Mouse (Mus musculus): ENCODE results near the gene Capzb. TPM values are rescaled to one million over a fixed set of nuclear protein-coding genes. Genes with fewer than 3 reads are reported as not detected.
A peak's percentile ranks its signal among the peaks of the same experiment; 100 is the strongest.

Gene Capzb
- polyA plus RNA-seq, 1 experiment = 130 TPM

GRCm38 (mm10) chr4:139280530-139280929, 87.8 kb downstream of the Capzb start:
- WGBS = 95% methylated on average over 12 of the region's 12 CpGs
- Histone ChIP-seq H3K27ac (ENCODE audit: insufficient read depth, low read length) (no peak overlapping the region), H3K4me1 (ENCODE audit: control insufficient read depth, insufficient read depth, insufficient read length) (no peaks in the 10 kb centered on the region), H3K27me3 (ENCODE audit: control insufficient read depth, insufficient read depth, low read length) (no peaks in the 10 kb centered on the region), H3K36me3 (ENCODE audit: control insufficient read depth, insufficient read depth, low read length) (peaks cover 45% of the 10 kb centered on the region), H3K4me3 (ENCODE audit: extremely low read depth, insufficient read depth, insufficient read length) (no peak overlapping the region)
- TF ChIP-seq CTCF (IDR thresholded peaks at IDR 0.05; ENCODE audit: extremely low read depth, insufficient read depth, insufficient read length, insufficient replicate concordance) = no peak
- no peak for TF ChIP-seq POLR2A (IDR thresholded peaks at IDR 0.05; ENCODE audit: low read depth, low read length)
- no peak for DNase-seq (ENCODE audit: low read depth in 1 of 2, low spot score in 2 of 2)

GRCm38 (mm10) chr4:139281791-139282345, 89.2 kb downstream of the Capzb start:
- no peak for DNase-seq (ENCODE audit: low read depth in 1 of 2, low spot score in 2 of 2)
- no peak overlapping the region for H3K27ac ChIP-seq (ENCODE audit: insufficient read depth, low read length)
- TF ChIP-seq POLR2A (IDR thresholded peaks at IDR 0.05; ENCODE audit: low read depth, low read length) (no peak), CTCF (IDR thresholded peaks at IDR 0.05; ENCODE audit: extremely low read depth, insufficient read depth, insufficient read length, insufficient replicate concordance) (no peak)
- no peaks in the 10 kb centered on the region for H3K4me1 ChIP-seq (ENCODE audit: control insufficient read depth, insufficient read depth, insufficient read length)
- H3K4me3 ChIP-seq (ENCODE audit: extremely low read depth, insufficient read depth, insufficient read length) = no peak overlapping the region
- H3K27me3 ChIP-seq (ENCODE audit: control insufficient read depth, insufficient read depth, low read length) = no peaks in the 10 kb centered on the region
- peaks cover 46% of the 10 kb centered on the region for H3K36me3 ChIP-seq (ENCODE audit: control insufficient read depth, insufficient read depth, low read length)
- 95% methylated on average over 16 of the region's 16 CpGs for WGBS

- Histone ChIP-seq H3K4me3 (ENCODE audit: extremely low read depth, insufficient read depth, insufficient read length) (no peak overlapping the region), H3K4me1 (ENCODE audit: control insufficient read depth, insufficient read depth, insufficient read length) (no peaks in the 10 kb centered on the region), H3K27me3 (ENCODE audit: control insufficient read depth, insufficient read depth, low read length) (no peaks in the 10 kb centered on the region), H3K27ac (ENCODE audit: insufficient read depth, low read length) (no peak overlapping the region; the same call in 1 of the 2 replicates), H3K36me3 (ENCODE audit: control insufficient read depth, insufficient read depth, low read length) (peaks cover 51% of the 10 kb centered on the region)
- DNase-seq (ENCODE audit: low read depth in 1 of 2, low spot score in 2 of 2) = no peak
- TF ChIP-seq CTCF (IDR thresholded peaks at IDR 0.05; ENCODE audit: extremely low read depth, insufficient read depth, insufficient read length, insufficient replicate concordance) (no peak), POLR2A (IDR thresholded peaks at IDR 0.05; ENCODE audit: low read depth, low read length) (no peak)
- WGBS = 74% methylated on average over 6 of the region's 6 CpGs
Observed at GRCm38 (mm10) chr4:139282955-139283417, 90.3 kb downstream of the Capzb start.

GRCm38 (mm10) chr4:139284877-139285276, 92.2 kb downstream of the Capzb start:
- Histone ChIP-seq H3K27me3 (ENCODE audit: control insufficient read depth, insufficient read depth, low read length) (no peaks in the 10 kb centered on the region), H3K36me3 (ENCODE audit: control insufficient read depth, insufficient read depth, low read length) (peaks cover 63% of the 10 kb centered on the region), H3K27ac (ENCODE audit: insufficient read depth, low read length) (no peak overlapping the region), H3K4me3 (ENCODE audit: extremely low read depth, insufficient read depth, insufficient read length) (no peak overlapping the region), H3K4me1 (ENCODE audit: control insufficient read depth, insufficient read depth, insufficient read length) (no peaks in the 10 kb centered on the region)
- no peak for DNase-seq (ENCODE audit: low read depth in 1 of 2, low spot score in 2 of 2)
- no peak for TF ChIP-seq CTCF (IDR thresholded peaks at IDR 0.05; ENCODE audit: extremely low read depth, insufficient read depth, insufficient read length, insufficient replicate concordance)
- no peak for TF ChIP-seq POLR2A (IDR thresholded peaks at IDR 0.05; ENCODE audit: low read depth, low read length)
- WGBS = 95% methylated on average over 15 of the region's 15 CpGs

- WGBS = 85% methylated on average over 5 of the region's 5 CpGs
- Histone ChIP-seq H3K4me3 (ENCODE audit: extremely low read depth, insufficient read depth, insufficient read length) (no peak overlapping the region), H3K27me3 (ENCODE audit: control insufficient read depth, insufficient read depth, low read length) (no peaks in the 10 kb centered on the region), H3K36me3 (ENCODE audit: control insufficient read depth, insufficient read depth, low read length) (peaks cover 61% of the 10 kb centered on the region), H3K27ac (ENCODE audit: insufficient read depth, low read length) (no peak overlapping the region), H3K4me1 (ENCODE audit: control insufficient read depth, insufficient read depth, insufficient read length) (no peaks in the 10 kb centered on the region)
- DNase-seq (ENCODE audit: low read depth in 1 of 2, low spot score in 2 of 2) = no peak
- TF ChIP-seq POLR2A (IDR thresholded peaks at IDR 0.05; ENCODE audit: low read depth, low read length) = no peak
- no peak for TF ChIP-seq CTCF (IDR thresholded peaks at IDR 0.05; ENCODE audit: extremely low read depth, insufficient read depth, insufficient read length, insufficient replicate concordance)
Observed at GRCm38 (mm10) chr4:139286234-139286633, 93.5 kb downstream of the Capzb start.

- 84% methylated on average over 18 of the region's 18 CpGs for WGBS
- Histone ChIP-seq H3K27ac (ENCODE audit: insufficient read depth, low read length) (no peak overlapping the region), H3K36me3 (ENCODE audit: control insufficient read depth, insufficient read depth, low read length) (peaks cover 52% of the 10 kb centered on the region), H3K4me3 (ENCODE audit: extremely low read depth, insufficient read depth, insufficient read length) (no peak overlapping the region), H3K27me3 (ENCODE audit: control insufficient read depth, insufficient read depth, low read length) (no peaks in the 10 kb centered on the region), H3K4me1 (ENCODE audit: control insufficient read depth, insufficient read depth, insufficient read length) (no peaks in the 10 kb centered on the region)
- peak in 1 of 2 experiments; percentile 72 for DNase-seq (ENCODE audit: low read depth in 1 of 2, low spot score in 2 of 2)
- no peak for TF ChIP-seq POLR2A (IDR thresholded peaks at IDR 0.05; ENCODE audit: low read depth, low read length)
- TF ChIP-seq CTCF (IDR thresholded peaks at IDR 0.05; ENCODE audit: extremely low read depth, insufficient read depth, insufficient read length, insufficient replicate concordance) = peak; percentile 99
Observed at GRCm38 (mm10) chr4:139287122-139287863, 94.6 kb downstream of the Capzb start.

- H3K27me3 ChIP-seq (ENCODE audit: control insufficient read depth, insufficient read depth, low read length) = no peaks in the 10 kb centered on the region
- H3K36me3 ChIP-seq (ENCODE audit: control insufficient read depth, insufficient read depth, low read length) = peaks cover 44% of the 10 kb centered on the region
- H3K4me1 ChIP-seq (ENCODE audit: control insufficient read depth, insufficient read depth, insufficient read length) = no peaks in the 10 kb centered on the region
- peak in 1 of 2 experiments; percentile 44 for DNase-seq (ENCODE audit: low read depth in 1 of 2, low spot score in 2 of 2)
- TF ChIP-seq POLR2A (IDR thresholded peaks at IDR 0.05; ENCODE audit: low read depth, low read length) = no peak
- peak; percentile 75; the same call in 1 of the 2 replicates for TF ChIP-seq CTCF (IDR thresholded peaks at IDR 0.05; ENCODE audit: extremely low read depth, insufficient read depth, insufficient read length, insufficient replicate concordance)
- 82% methylated on average over 10 of the region's 10 CpGs for WGBS
- H3K27ac ChIP-seq (ENCODE audit: insufficient read depth, low read length) = no peak overlapping the region
- H3K4me3 ChIP-seq (ENCODE audit: extremely low read depth, insufficient read depth, insufficient read length) = no peak overlapping the region
Observed at GRCm38 (mm10) chr4:139289017-139289416, 96.3 kb downstream of the Capzb start.

Measured in spleen, adult 2 months (tissue).